Mouse (Mus musculus): ENCODE measurements around the gene 4930523C07Rik. TPM values are rescaled to one million over a fixed set of nuclear protein-coding genes. Genes with fewer than 3 reads are reported as not detected.

4930523C07Rik gene
- polyA plus RNA-seq (2014; fragmentation: Nextera tagmentation; extraction: Ambion mirVana), result 0.78 and 2.9 TPM in 2 replicates

- no peaks in the 10 kb centered on the region for H3K27me3 ChIP-seq (ENCODE audit: control insufficient read depth, insufficient read depth, low read length)
- H3K9ac ChIP-seq (replicated peaks; ENCODE audit: low read length), result peak within 1 kb of the TSS; percentile 29; the same call in 1 of the 2 replicates
- peak; percentile 33 for DNase-seq
- peak within 1 kb of the TSS; percentile 29 for H3K4me3 ChIP-seq (replicated peaks; ENCODE audit: low read depth, low read length)
- H3K4me2 ChIP-seq (ENCODE audit: low read length), result peak within 1 kb of the TSS; percentile 56
- no peaks in the 10 kb centered on the region for H3K36me3 ChIP-seq (ENCODE audit: control insufficient read depth, insufficient read depth, low read length)
- H3K9me3 ChIP-seq (ENCODE audit: control insufficient read depth, low read length), result no peaks in the 10 kb centered on the region
- WGBS, result 3% methylated on average over 33 of the region's 33 CpGs
- no peak within 1 kb of the TSS for H3K27ac ChIP-seq (replicated peaks; ENCODE audit: low read depth, low read length)
- ATAC-seq (ENCODE audit: low FRiP score, low TSS enrichment), result no peak; the same call in 1 of the 2 replicates
- H3K4me1 ChIP-seq (ENCODE audit: control insufficient read depth, insufficient read depth, low read length), result peaks cover 9% of the 10 kb centered on the region
These were observed at the start of gene 4930523C07Rik for GRCm38 (mm10) chr1:160044237-160045021. TSS of gene 4930523C07Rik (plus strand) at chr1:160044382.

- Histone ChIP-seq H3K27me3 (ENCODE audit: control insufficient read depth, insufficient read depth, low read length) (no peaks in the 10 kb centered on the region), H3K4me2 (ENCODE audit: low read length) (no peak overlapping the region), H3K4me3 (replicated peaks; ENCODE audit: low read depth, low read length) (no peak overlapping the region), H3K27ac (replicated peaks; ENCODE audit: low read depth, low read length) (no peak overlapping the region), H3K9me3 (ENCODE audit: control insufficient read depth, low read length) (no peaks in the 10 kb centered on the region), H3K36me3 (ENCODE audit: control insufficient read depth, insufficient read depth, low read length) (no peaks in the 10 kb centered on the region), H3K9ac (replicated peaks; ENCODE audit: low read length) (no peak overlapping the region), H3K4me1 (ENCODE audit: control insufficient read depth, insufficient read depth, low read length) (no peaks in the 10 kb centered on the region)
- ATAC-seq (ENCODE audit: low FRiP score, low TSS enrichment) (no peak), DNase-seq (no peak)
- WGBS, result 73% methylated on average over 2 of the region's 2 CpGs
These were observed 46.9 kb upstream of the 4930523C07Rik start for GRCm38 (mm10) chr1:159997329-159997728.

GRCm38 (mm10) chr1:159998349-159998748 lies 45.8 kb upstream of the 4930523C07Rik start:
- 91% methylated on average over 1 of the region's 1 CpGs for WGBS
- no peaks in the 10 kb centered on the region for H3K4me1 ChIP-seq (ENCODE audit: control insufficient read depth, insufficient read depth, low read length)
- no peak overlapping the region for H3K9ac ChIP-seq (replicated peaks; ENCODE audit: low read length)
- no peak for DNase-seq
- ATAC-seq (ENCODE audit: low FRiP score, low TSS enrichment), result no peak
- no peaks in the 10 kb centered on the region for H3K27me3 ChIP-seq (ENCODE audit: control insufficient read depth, insufficient read depth, low read length)
- no peak overlapping the region for H3K4me3 ChIP-seq (replicated peaks; ENCODE audit: low read depth, low read length)
- H3K4me2 ChIP-seq (ENCODE audit: low read length), result no peak overlapping the region
- no peaks in the 10 kb centered on the region for H3K36me3 ChIP-seq (ENCODE audit: control insufficient read depth, insufficient read depth, low read length)
- H3K9me3 ChIP-seq (ENCODE audit: control insufficient read depth, low read length), result no peaks in the 10 kb centered on the region
- no peak overlapping the region for H3K27ac ChIP-seq (replicated peaks; ENCODE audit: low read depth, low read length)

- 80% methylated on average over 3 of the region's 3 CpGs for WGBS
- Histone ChIP-seq H3K27ac (replicated peaks; ENCODE audit: low read depth, low read length) (no peak overlapping the region), H3K4me3 (replicated peaks; ENCODE audit: low read depth, low read length) (no peak overlapping the region), H3K9me3 (ENCODE audit: control insufficient read depth, low read length) (no peaks in the 10 kb centered on the region), H3K27me3 (ENCODE audit: control insufficient read depth, insufficient read depth, low read length) (no peaks in the 10 kb centered on the region), H3K9ac (replicated peaks; ENCODE audit: low read length) (no peak overlapping the region), H3K36me3 (ENCODE audit: control insufficient read depth, insufficient read depth, low read length) (no peaks in the 10 kb centered on the region), H3K4me2 (ENCODE audit: low read length) (no peak overlapping the region), H3K4me1 (ENCODE audit: control insufficient read depth, insufficient read depth, low read length) (no peaks in the 10 kb centered on the region)
- DNase-seq, result no peak
- ATAC-seq (ENCODE audit: low FRiP score, low TSS enrichment), result no peak
These were observed 45.0 kb upstream of the 4930523C07Rik start for GRCm38 (mm10) chr1:159999232-159999631.

GRCm38 (mm10) chr1:160005319-160005718 lies 38.9 kb upstream of the 4930523C07Rik start:
- WGBS, result 94% methylated on average over 4 of the region's 4 CpGs

GRCm38 (mm10) chr1:160006919-160007588 lies 37.1 kb upstream of the 4930523C07Rik start:
- 91% methylated on average over 8 of the region's 8 CpGs for WGBS
- Histone ChIP-seq H3K9ac (replicated peaks; ENCODE audit: low read length) (no peak overlapping the region), H3K27ac (replicated peaks; ENCODE audit: low read depth, low read length) (no peak overlapping the region), H3K4me1 (ENCODE audit: control insufficient read depth, insufficient read depth, low read length) (no peaks in the 10 kb centered on the region), H3K4me2 (ENCODE audit: low read length) (no peak overlapping the region), H3K27me3 (ENCODE audit: control insufficient read depth, insufficient read depth, low read length) (no peaks in the 10 kb centered on the region), H3K9me3 (ENCODE audit: control insufficient read depth, low read length) (no peaks in the 10 kb centered on the region), H3K4me3 (replicated peaks; ENCODE audit: low read depth, low read length) (no peak overlapping the region), H3K36me3 (ENCODE audit: control insufficient read depth, insufficient read depth, low read length) (no peaks in the 10 kb centered on the region)
- no peak for DNase-seq
- no peak for ATAC-seq (ENCODE audit: low FRiP score, low TSS enrichment)

More at GRCm38 (mm10) chr1:160005319-160005718, 38.9 kb upstream of the 4930523C07Rik start:
- H3K4me2 ChIP-seq (ENCODE audit: low read length), result no peak overlapping the region
- H3K9me3 ChIP-seq (ENCODE audit: control insufficient read depth, low read length), result no peaks in the 10 kb centered on the region
- no peaks in the 10 kb centered on the region for H3K36me3 ChIP-seq (ENCODE audit: control insufficient read depth, insufficient read depth, low read length)
- no peaks in the 10 kb centered on the region for H3K27me3 ChIP-seq (ENCODE audit: control insufficient read depth, insufficient read depth, low read length)
- ATAC-seq (ENCODE audit: low FRiP score, low TSS enrichment) (no peak), DNase-seq (no peak)
- no peak overlapping the region for H3K27ac ChIP-seq (replicated peaks; ENCODE audit: low read depth, low read length)
- H3K4me1 ChIP-seq (ENCODE audit: control insufficient read depth, insufficient read depth, low read length), result no peaks in the 10 kb centered on the region
- H3K4me3 ChIP-seq (replicated peaks; ENCODE audit: low read depth, low read length), result no peak overlapping the region
- H3K9ac ChIP-seq (replicated peaks; ENCODE audit: low read length), result no peak overlapping the region

- Histone ChIP-seq H3K27me3 (ENCODE audit: control insufficient read depth, insufficient read depth, low read length) (no peaks in the 10 kb centered on the region), H3K9me3 (ENCODE audit: control insufficient read depth, low read length) (no peaks in the 10 kb centered on the region), H3K4me2 (ENCODE audit: low read length) (no peak overlapping the region), H3K4me3 (replicated peaks; ENCODE audit: low read depth, low read length) (no peak overlapping the region), H3K36me3 (ENCODE audit: control insufficient read depth, insufficient read depth, low read length) (no peaks in the 10 kb centered on the region), H3K4me1 (ENCODE audit: control insufficient read depth, insufficient read depth, low read length) (no peaks in the 10 kb centered on the region), H3K9ac (replicated peaks; ENCODE audit: low read length) (no peak overlapping the region), H3K27ac (replicated peaks; ENCODE audit: low read depth, low read length) (no peak overlapping the region)
- 93% methylated on average over 3 of the region's 3 CpGs for WGBS
- no peak for DNase-seq
- no peak for ATAC-seq (ENCODE audit: low FRiP score, low TSS enrichment)
These were observed 31.1 kb upstream of the 4930523C07Rik start for GRCm38 (mm10) chr1:160013042-160013441.

- 91% methylated on average over 10 of the region's 10 CpGs for WGBS
These were observed 19.7 kb upstream of the 4930523C07Rik start for GRCm38 (mm10) chr1:160024339-160024980.

More at GRCm38 (mm10) chr1:160024339-160024980, 19.7 kb upstream of the 4930523C07Rik start:
- H3K36me3 ChIP-seq (ENCODE audit: control insufficient read depth, insufficient read depth, low read length), result no peaks in the 10 kb centered on the region
- no peaks in the 10 kb centered on the region for H3K4me1 ChIP-seq (ENCODE audit: control insufficient read depth, insufficient read depth, low read length)
- H3K9ac ChIP-seq (replicated peaks; ENCODE audit: low read length), result no peak overlapping the region
- no peak overlapping the region for H3K4me3 ChIP-seq (replicated peaks; ENCODE audit: low read depth, low read length)
- H3K9me3 ChIP-seq (ENCODE audit: control insufficient read depth, low read length), result no peaks in the 10 kb centered on the region
- no peak overlapping the region for H3K4me2 ChIP-seq (ENCODE audit: low read length)
- DNase-seq, result no peak
- H3K27me3 ChIP-seq (ENCODE audit: control insufficient read depth, insufficient read depth, low read length), result no peaks in the 10 kb centered on the region
- no peak for ATAC-seq (ENCODE audit: low FRiP score, low TSS enrichment)
- H3K27ac ChIP-seq (replicated peaks; ENCODE audit: low read depth, low read length), result no peak overlapping the region
